Mouse (Mus musculus): ENCODE results near the gene Nlrp5.
"Not testable (repeated sequence)": the region's sequence is repeated elsewhere in the genome, so short reads cannot be mapped to it uniquely, and the experiment has no call there.

Nlrp5 gene

DNA sequence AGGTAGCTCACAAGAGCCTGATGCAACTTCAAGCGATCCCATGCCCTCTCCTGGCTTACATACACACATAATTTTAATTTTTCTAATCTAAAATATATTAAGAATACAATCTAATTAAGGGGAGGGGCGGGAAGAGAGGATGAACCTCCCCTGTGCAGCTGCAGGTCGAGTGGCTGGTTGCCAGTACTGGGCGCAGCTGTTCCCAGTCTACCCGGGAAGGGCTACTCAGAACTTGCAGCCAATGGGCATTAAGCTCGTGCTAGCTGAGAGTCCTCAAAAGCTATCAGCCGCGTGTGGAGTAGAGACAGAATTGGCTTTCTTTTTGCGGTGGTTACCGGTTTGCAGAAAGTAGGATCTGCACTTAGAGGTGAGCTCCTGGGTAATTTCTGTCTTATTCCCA, at the start of gene Nlrp5:
Nlrp5 (plus strand) TSS at position 301 of the 400 bp plus-strand sequence.
- no peak for DNase-seq

DNA sequence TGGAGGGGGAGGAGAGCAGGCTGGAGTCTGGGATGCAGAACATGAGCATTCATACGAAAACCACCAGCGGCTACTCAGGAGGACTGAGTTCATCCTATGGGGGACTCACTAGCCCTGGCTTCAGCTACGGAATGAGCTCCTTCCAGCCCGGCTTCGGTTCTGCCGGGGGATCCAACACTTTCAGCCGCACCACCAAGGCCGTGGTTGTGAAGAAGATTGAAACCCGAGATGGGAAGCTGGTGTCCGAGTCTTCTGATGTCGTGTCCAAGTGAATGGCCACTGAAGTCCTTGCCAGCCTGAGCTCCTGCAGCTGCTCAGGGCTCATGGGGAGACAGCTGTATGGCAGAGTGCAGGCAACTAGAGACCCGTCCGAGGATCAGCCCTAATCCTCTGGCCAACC, 27.4 kb upstream of the Nlrp5 start:
- DNase-seq: not testable (repeated sequence)

DNA sequence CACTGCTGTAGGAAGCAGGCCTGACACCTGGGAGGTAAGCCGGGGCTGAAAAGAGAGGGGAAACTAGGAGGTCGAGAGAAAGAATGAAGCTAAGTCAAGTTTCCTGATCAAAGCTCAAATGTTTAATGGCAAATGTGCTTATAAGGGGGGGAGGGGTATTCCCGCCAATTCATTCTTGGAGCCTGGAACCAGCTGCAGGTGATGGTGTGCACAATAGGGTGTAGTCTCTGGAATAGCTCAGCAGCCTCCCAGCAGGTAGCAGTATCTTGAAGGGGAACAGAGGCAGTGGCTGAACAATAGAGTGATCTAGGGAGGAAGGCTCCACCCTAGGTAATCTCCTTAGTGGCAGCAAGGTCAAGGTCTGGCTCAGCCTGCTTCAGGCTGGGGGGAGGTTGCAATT, 84.5 kb downstream of the Nlrp5 start:
- DNase-seq: not testable (repeated sequence)

DNA sequence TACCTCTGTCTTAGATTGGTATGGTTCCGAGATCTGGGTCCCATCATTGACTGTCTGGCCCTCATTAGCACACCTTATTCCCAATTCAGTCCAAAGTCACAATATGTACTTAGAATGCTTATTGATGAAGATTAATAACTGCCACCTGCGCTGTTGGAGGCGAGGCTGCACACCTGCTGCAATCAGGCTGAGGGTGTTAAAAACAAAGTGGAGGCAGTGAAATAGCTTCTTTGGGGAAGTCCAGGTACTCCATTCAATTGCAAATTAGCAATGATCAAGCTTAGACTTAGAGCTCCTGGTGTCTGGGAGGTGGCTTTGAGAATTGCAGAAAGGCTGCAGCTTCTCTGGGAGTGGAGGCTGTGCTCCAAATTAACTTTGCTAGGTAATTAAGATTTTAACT, 85.1 kb downstream of the Nlrp5 start:
- DNase-seq: not testable (repeated sequence)

DNA sequence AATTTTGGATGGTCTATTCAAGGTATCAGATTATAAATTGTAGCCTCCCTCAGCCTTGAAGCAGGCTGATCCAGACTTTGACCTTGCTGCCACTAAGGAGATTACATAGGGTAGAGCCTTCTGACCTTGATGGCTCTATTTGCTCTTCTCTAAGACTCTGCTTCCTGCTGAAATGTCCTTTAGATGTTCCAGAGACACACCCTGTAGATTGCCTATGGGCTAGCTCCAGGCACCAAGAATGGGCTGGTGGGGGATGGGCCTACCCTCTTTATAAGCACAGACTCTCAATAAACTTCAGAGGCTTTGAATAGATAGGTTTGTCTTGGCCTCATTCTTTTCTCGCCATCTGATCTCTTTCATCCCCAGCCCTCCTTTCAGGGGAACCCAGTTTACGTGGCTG, 87.2 kb downstream of the Nlrp5 start:
- DNase-seq: not testable (repeated sequence)
